Mouse (Mus musculus) left cerebral cortex, adult 18-20 months (tissue): ENCODE measurements around the gene Defb13. TPM values are rescaled to one million over a fixed set of nuclear protein-coding genes. Genes with fewer than 3 reads are reported as not detected.

Experiments used
- total RNA-seq, 2 experiments: library from RNA; stranded (reverse); gene quantifications; 2 replicates each; pipeline ENCODE4 v1.2.3; 2021

Gene Defb13
- total RNA-seq, 2 experiments from 2014 or later, result not detected

Other genes starting within 250 kb of the Defb13 start
- not detected for gene AY761184, start 243.1 kb upstream of the Defb13 start, total RNA-seq
- not detected for gene Defa24, start 212.3 kb upstream of the Defb13 start, total RNA-seq
- gene Defb50, start 123.2 kb upstream of the Defb13 start, total RNA-seq, result not detected
- not detected for gene Defb2, start 106.8 kb upstream of the Defb13 start, total RNA-seq
- not detected for gene Defb10, start 87.9 kb upstream of the Defb13 start, total RNA-seq
- not detected for gene Defb9, start 61.3 kb upstream of the Defb13 start, total RNA-seq
- gene Defb11, start 40.4 kb upstream of the Defb13 start, total RNA-seq, result not detected
- gene Defb15, start 14.1 kb upstream of the Defb13 start, total RNA-seq, result not detected
- gene Defb35, start 8.4 kb upstream of the Defb13 start, total RNA-seq, result not detected
- gene Fam90a1a, start 12.0 kb downstream of the Defb13 start, total RNA-seq, result not detected
- gene Ccdc70, start 23.0 kb downstream of the Defb13 start, total RNA-seq, result not detected
- gene Atp7b, start 113.5 kb downstream of the Defb13 start, total RNA-seq, result 1 to 10 TPM; 1.4 to 2.0 TPM
- 10 to 100 TPM; 29.6 to 36.1 TPM for gene Alg11, start 114.0 kb downstream of the Defb13 start, total RNA-seq
- gene Nek5, start 178.3 kb downstream of the Defb13 start, total RNA-seq, result not detected
- 1 to 10 TPM; 1.8 to 1.9 TPM for gene Nek3, start 219.7 kb downstream of the Defb13 start, total RNA-seq
- gene Ckap2, start 239.1 kb downstream of the Defb13 start, total RNA-seq, result under 1 TPM; 0.14 to 0.42 TPM
- 10 to 100 TPM; 20.4 to 24.1 TPM for gene Vps36, start 246.0 kb downstream of the Defb13 start, total RNA-seq